Mouse (Mus musculus) CD4-positive, CD25-positive, alpha-beta regulatory T cell, adult 4 months (primary cell): ENCODE measurements around the gene Exoc3l. TPM values are rescaled to one million over a fixed set of nuclear protein-coding genes. Genes with fewer than 3 reads are reported as not detected.
A peak's percentile ranks its signal among the peaks of the same experiment; 100 is the strongest.

ENCODE experiments used
- ATAC-seq: one replicate; pipeline ENCODE4 v1.8.0; 2017
- polyA plus RNA-seq, 2 experiments: library from polyadenylated mRNA; unstranded; fragments of 100-300 nt; shearing (Covaris generic); gene quantifications; one replicate each; pipeline ENCODE4 v1.2.1; 2017

Gene Exoc3l
- 1 to 10 TPM in 1 of 2 experiments, not detected in 1; 1.1 TPM for polyA plus RNA-seq

DNA sequence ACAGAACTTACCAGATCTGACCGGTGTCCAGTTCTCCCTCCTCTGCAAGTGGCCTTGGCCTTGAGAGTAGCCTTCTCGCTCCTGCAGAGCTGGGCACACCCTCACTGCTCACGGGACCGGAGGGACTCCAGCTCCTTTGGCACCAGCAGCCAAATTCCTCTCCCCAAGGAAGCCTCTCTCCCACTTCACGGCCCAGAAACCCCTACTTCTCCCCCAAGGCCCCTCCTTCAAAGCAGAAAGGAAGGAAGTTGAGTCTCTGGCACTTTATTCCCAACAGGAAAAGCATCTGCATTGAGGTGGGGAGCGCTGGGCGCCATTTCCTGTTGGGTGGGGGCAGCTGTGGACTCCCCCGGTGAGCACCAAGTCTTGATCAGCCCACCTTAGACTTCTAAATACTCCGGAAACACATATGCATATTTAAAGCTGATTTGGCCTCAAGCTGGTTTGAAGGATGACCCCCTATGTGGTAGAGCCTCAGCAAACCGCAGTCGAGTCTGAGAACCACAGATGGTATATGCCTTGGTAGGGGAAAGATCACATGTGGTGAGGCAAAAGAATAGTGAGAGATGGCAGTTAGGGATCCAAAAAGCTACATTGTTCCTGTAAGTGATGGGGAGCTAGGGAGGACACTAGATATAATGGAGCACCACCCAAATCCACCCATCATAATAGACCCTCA, at the start of gene Exoc3l:
Gene Exoc3l (minus strand): TSS at position 207 of the 679 bp plus-strand sequence.
- ATAC-seq, result no peak

DNA sequence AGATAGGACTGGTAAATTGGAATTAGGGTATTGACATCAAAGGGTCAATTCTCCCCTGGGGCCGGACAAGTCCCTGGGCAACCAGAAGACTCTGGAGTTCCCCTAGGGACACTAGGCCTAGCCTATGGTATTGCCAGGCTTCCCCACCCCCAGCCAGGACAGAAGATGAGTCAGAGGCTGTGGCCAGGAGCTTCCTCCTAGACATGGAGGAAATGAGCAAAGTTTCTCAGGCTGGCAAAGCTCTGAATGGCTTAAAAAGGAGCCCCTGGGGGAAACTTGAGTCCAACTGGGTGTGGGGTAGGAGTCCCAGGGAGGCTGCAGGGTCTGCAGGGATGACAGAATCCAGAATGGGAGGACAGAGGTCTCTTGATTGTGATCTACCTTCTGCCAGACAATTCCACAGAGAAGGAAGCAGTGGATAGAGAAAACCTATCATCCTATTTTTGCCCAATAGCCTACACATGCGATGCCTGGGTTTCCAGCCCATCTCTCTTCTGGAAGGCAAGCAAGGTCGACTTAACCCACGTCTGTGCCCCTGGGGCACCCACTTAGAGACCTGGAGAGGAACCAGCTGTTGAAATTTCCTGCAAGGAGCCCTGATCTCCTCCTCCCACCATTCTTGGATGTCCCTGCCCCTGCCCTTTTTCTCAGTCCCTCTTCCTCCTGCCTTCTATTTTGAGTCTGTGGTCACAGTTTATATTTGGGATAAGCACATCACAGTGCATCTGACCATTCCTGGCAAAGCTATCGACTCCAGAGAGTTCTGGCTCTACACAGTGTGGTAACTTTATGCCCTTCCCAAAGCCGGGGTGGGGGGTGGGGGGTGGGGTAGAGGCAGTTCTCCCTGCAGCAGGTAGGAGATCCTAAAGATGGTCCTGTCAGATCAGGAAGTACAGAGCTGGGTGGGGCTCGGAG, 49.4 kb upstream of the Exoc3l start:
- ATAC-seq, result no peak

DNA sequence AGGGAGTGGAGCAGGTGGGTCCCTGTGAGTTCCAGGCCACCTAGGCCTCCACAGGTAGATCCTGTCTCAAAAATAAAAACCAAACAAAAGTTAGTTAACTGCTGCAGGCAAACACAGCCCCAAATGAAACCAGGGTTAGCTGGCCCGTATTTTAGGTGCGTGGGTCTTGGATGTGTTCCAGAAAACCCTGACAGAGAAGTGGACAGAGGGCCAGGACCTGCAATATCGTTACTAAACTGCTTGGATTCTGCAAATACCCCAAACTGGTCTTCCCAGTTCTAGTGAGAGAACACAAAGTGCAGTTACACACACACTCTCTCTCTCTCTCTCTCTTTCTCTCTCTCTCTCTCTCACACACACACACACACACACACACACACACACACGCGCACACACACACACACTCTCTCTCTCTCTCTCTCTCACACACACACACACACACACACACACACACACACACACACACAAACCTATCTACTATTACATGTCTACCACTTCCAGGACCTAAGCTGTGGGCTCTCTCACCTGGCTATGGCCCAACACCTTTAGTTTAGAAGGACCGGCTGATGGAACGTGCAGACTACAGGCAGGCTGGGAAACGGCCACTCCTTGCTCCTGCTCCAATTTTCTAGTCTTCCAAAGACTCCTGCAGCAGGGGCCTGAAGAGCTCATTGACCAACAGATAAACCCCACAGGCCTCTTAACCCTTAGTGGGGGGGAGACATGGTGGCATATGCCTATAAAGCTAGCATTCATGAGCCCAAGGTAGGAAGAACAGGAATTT, 48.1 kb upstream of the Exoc3l start:
- no peak for ATAC-seq

DNA sequence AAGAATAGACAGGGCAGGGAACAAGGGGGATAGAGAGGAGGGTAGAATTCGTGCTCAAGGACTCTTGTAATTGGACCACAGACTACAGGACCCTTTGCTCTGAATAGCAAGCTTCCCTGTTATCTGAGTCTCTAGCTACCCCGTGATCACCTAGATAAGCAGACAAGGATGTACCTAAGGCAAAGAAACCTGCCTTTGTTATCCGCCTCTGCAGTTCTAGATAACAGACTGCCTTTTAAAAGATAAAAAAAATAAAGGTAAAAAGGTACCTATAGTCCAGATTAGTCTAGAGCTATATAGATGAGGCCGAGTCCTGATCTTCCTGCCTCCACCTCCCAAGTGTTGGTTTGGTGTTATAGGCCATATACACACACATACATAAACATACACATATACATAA, 46.9 kb upstream of the Exoc3l start:
- ATAC-seq, result no peak

DNA sequence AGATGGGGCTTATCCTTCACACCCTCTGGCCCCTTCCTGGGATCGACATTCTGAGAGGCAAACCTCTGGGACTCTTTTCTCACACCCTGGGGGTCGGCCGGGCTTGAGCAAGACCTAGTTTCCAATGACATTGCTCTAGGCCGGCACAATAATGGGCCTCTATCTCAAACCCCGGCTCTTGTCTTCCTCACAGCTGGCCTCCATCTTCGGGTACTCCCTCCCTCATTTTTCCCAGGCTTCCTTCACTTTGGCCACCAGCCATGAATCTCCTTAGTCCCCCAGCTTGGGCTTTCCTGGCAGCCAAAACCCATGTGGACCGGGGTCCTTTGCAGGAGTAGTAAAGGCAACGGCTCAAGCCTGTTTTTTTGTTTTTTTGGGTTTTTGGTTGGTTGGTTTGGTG, 45.5 kb upstream of the Exoc3l start:
- no peak for ATAC-seq

DNA sequence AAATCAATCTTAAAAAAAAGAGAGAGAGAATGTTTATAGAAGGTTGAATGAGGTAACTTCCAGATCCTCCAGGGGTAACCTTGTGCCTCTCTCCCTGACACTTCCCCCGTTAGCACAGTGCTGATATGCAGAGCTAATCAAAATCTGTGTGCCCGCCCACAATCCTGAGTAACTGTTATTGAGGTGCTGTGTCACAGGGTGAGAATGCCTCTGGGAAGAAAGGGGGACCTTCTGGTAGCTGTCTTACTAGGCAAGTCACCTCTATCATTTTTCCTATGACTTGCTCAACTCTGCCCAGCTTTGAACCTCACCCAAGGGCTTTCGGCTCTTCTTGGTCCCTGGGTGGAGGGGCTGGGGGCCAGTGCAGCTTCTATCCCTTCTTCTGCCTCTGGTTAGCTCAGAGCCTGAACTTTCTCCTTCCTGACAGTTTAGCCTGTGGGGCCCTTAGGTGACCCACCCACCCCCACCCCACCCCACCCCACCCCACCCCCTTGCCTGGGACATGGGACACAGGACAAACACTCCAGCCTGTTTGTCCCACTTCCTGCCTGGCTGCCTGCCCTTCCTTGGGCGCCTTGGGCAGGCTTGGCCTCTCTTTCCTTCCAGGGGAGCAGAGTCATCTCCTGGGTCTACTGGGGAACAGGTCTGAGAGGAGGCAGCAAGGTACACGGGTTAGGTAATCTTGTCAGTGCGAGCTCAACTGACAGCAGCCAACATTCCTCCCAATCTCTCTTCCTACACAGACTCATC, 44.2 kb upstream of the Exoc3l start:
- no peak for ATAC-seq

DNA sequence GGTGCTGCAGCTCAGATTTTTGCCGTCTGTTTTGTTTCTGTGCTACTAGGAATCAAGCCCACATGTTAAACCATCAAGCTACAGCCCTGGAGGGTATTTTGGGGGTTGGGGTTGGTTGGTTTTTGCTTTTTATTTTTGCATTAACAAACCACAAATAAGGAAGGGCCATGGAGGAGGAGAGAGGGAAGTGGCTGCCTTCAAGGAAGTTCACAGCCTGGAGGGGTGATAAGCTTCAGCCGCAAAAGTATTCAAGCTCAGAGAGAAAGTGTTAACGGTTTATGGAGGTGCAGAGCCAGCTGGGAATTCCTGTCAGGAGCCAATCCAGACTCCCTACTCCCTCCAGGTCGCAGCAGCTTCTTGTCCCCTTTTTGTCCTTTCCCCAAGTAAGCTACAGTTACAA, 43.1 kb upstream of the Exoc3l start:
- ATAC-seq, result no peak

DNA sequence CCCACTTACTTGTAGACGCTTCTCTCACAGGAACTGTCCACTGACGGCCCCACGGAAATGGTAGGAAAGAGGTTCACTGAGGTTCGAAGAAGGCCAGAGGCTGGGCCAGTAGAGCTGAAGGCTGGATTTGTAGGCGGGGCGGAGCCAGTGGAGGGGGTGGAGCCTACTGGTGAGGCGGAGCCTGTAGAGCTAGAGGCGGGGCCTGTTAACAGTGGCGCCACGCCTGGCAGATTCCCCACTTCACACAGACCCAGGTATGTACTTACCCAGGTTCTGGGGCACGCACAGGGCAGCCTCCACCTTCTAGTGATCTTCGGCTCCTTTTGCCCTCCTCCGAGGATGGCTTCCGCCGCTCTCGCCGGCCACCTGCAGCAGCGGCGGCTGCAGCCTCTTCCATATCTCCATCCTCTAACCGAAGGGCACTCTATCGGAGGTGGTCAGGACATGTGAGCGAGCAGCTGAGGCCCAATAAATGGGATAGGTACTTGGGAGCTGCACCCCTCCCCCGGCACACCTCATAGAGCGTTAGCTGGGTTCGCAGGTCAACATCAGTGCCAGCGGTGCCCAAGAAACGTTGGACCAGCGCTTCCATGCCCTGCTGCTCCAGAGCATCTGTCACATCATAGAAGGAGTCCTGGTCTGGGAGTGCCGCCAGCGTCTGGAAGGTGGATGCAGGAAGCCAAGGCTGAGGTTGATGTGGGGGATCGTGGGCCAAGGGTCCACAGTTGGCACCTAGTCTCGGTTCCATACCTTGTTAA, 40.7 kb upstream of the Exoc3l start:
- no peak for ATAC-seq

DNA sequence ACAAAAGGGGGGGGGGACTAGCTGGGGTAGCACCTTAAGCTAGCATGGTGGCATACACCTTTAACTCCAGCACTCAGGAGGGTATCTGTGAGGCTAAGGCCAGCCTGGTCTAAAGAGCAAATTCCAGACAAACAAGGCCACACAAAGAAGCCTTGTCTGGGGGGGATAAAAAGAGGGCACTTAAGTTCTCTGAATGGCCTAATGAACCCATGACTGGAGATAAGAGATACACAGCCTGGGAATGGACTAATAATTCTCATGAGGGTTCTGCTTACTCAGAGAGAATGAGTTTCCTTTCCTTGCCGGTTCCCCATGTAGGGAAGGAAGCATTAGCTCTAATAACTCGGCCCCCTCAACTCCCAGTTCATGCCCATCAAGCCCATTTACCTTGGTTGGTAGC, 36.6 kb upstream of the Exoc3l start:
- no peak for ATAC-seq

DNA sequence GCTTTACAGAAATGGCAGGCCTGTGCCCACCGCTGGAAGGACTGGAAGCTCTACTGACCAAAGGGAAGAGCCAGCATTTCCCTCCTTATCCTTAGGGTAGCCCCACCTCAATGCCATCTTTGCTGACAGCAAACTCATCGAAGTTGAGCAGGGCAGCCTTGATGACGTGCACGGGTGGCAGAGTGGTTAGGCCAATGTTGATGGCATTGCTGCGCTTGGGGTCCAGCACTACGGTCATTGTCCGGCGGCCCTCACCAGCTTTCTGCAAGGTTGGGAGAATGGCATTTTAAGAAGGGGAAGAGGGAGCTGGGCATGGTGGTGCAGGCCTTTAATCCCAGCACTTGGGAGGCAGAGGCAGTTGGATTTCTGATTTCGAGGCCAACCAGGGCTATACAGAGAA, 36.0 kb upstream of the Exoc3l start:
- no peak for ATAC-seq

DNA sequence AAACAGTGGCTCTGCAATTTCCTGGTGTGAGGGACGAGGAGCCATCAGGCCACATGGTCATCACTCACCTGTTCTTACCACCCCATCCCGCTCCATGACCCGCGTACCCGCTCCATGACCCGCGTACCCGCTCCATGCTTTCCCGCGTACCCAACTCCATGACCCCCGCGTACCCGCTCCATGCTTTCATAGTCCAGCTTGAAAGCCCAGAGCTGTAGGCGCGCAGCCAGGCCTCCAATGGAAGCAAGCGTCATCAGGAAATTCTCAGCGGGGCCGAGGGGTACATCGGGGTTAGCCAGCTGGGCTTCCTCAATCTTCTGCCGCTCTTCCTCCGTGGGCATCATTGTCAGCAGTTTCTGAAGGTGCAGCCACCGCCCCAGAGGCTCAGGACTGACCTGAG, 35.6 kb upstream of the Exoc3l start:
- no peak for ATAC-seq

DNA sequence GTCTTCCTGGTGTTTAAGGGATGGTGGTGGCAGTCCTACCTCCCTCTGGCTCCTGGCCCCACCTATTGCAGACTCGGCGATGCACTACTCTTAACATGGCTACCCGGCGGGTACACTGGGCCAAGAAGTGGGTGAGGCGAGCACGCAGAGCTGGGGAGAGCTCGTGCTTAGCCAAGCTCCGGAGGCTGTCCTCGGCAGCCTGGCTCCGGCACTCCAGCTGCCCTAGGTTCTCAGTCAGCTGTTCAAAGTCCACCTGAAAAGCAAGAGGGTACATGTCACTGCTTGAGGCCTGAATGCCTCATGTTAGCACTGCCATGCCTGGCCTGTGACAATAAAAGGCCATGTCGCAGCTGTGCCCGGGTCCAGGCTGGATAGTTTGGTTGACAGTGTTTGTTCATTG, 34.4 kb upstream of the Exoc3l start:
- no peak for ATAC-seq

DNA sequence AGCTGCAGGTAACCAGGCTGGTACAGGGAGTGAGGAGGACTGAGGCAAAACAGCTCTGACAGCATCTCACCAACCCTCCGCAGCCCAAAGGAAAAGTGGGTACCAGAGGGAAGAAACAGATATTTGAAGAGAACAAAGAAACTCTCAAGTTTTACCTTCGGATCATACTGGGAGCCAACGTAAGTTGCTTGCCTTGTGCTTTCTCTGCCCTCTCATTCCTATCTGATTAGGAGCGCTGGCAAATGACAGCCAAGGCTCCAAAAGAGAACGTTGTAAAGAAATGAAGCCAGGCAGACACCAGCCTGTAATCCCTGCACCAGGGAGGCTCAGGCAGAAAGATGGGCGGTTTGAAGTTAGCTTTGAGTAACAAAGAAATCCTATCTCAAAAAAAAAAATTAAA, 31.1 kb upstream of the Exoc3l start:
- no peak for ATAC-seq

DNA sequence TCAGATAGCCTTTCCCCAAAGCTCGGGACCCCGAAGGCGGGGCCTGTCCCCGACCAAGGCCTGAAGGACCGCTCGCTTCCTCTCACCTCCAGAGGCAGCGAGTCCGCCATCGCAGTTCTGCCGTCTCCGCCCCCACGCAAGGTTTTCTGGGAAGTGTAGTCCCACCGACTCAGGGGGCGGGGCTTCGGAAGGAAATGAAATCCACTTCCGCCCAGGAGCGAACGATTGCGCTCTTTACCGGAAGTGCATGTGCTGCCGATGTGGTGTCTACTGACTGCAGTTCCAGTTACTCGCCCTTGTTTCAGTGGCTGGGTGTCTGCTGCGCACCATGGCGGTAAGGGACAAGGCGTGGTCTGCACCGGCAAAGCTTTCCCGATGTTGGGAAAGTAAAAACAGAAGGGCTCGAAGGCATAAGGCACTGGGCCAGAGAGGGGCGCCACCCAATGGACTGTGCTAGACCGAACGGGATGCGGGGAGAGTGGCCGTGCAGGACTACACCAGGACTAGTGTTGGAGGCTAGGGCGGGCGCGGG, 30.3 kb upstream of the Exoc3l start, which contains the start of the genes Lrrc29 and Tmem208:
Gene Lrrc29 (minus strand): TSS at position 138 of the 532 bp plus-strand sequence.
Gene Tmem208 (plus strand): TSS at position 214 of the 532 bp plus-strand sequence.
- peak; percentile 99 for ATAC-seq

DNA sequence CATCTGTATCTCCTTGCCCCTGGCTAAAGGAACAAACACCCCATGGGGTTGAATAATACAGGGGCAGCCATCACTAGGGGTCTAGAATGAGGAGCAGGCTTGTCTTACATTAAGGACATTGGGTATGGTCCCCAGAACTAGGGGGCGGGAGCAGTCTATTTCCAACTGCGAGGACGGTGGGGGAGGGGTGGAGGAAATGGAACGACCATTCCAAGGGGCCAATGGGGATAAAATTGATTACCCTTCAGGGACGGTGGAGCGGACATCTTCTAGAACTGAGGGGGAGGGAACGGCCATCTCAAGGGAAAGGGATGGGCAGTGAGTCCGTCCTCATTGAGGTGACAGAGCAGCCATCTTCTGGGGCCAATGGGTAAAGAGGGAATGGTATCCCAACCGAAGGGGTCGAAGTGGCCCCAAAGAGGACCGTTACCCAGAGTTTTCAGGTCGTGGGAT, 29.8 kb upstream of the Exoc3l start:
- peak; percentile 7 for ATAC-seq

DNA sequence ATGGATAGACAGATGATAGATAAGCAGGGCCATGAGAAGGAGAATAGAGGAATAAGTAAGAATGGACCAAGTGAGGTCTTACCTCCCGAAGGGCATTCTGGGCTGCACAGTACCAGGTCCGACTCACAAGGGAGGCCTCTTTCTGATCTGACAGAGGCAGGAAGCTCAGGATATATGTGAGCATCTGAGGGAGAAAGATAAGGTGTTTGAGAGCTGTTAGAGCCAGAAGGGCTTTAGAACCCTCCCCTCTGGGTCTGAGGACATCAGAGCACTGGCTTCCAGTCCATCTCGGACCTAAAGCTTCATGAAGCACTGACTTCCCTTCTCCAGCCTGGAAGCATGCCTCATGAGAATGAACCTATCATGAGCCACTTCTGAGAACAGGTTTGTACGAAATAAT, 27.3 kb upstream of the Exoc3l start:
- ATAC-seq, result no peak

DNA sequence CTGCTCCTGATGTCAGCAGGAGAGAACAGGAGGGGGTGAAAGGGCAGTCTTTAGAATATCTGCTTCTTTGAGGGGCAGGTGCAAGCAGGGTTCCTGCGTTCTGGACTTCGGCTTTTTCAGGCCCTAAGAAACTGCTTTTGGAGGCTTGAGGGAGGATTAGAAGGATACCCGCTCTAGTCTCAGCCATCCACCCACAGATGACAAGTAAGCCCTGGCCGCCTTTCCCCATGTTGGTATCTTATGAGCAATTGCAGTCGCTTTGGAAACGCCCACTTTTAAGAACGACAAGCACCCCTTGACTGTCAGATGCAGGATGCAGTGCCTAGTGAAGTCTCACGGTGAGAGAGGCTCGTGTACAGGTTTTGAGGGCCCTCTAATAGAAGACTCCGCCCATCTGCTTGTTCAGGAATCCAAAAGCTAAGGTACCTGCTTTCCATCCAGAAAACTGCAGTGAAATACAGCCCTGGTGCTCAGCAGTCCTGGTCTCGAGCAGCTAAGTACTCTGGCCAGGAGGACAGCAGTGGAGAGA, 22.8 kb upstream of the Exoc3l start:
- ATAC-seq, result no peak

DNA sequence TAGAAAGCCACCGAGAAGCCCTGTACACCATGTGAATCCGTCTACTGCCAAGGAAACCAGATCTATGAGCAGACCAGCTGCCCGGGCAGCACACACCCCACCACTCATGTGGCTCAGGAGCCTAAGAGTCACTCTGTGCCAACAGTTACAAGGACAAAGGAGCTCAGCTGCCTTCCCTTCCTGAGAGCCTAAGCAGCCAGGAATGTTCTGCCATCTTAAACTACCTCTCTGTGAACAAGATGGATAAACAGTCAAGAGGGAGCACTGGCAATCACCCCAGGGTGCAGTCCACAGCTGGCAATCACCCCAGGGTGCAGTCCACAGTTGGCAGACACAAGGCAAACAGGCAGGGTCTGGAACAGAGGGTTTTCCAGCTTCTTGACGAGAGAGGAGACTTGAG, 22.0 kb upstream of the Exoc3l start:
- ATAC-seq, result no peak

DNA sequence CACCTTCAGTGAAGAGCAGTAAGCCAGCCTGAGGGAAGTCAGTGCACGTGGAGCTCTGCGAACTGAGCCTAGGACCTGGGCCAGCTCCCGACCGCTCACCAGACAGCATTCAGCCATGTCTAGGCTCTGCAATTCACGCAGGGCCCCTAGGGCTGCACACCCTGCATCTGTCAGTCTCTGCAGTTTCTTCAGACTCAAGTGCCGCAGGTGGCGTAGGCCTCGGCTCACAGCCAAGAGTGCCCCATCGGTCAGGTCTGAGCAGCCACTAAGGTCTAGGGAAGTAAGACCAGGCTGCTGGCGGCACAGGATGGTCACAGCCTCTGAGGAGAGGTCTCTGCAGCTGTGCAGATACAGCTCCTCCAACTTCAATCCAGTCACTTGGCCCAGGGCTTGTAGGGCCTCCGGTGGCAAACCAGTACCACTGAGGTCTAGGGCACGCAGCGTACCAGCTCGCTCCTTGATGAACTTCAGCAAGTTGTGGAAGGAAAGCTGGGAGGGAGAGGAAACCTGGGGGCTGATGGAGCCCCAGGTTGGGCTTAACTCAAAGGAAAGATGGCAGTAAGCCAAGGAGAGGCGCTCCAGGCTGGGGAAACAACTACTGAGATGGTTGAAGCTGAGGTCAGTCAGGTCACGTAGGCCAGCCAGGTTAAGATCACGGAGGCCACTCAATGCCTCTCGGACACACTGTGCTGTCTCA, 19.3 kb upstream of the Exoc3l start:
- no peak for ATAC-seq
